Mouse (Mus musculus) bone marrow macrophage, adult 2 months (primary cell): Measurements from ENCODE around the gene Dtymk.

Experiments
- CTCF ChIP-seq: IDR thresholded peaks from 2 replicates; pipeline ENCODE4 v1.5.1; 2012; ENCODE audit warnings: low read depth, mild to moderate bottlenecking, low read length, moderate library complexity
- POLR2A ChIP-seq: IDR thresholded peaks from 2 replicates; pipeline ENCODE4 v1.6.1; 2012; ENCODE audit warnings: mild to moderate bottlenecking, low read depth, low read length, borderline replicate concordance

- TF ChIP-seq CTCF (0 out of 2 replicates have a peak, but pooled peaks have one; percentile 10), POLR2A (no peak)
Measured at GRCm38 (mm10) chr1:93803556-93804507, 2.1 kb upstream of the Dtymk start, which contains the start of gene Ing5.
